Mouse (Mus musculus): Measurements from ENCODE around the gene Tnnc1.

The Tnnc1 gene

DNA sequence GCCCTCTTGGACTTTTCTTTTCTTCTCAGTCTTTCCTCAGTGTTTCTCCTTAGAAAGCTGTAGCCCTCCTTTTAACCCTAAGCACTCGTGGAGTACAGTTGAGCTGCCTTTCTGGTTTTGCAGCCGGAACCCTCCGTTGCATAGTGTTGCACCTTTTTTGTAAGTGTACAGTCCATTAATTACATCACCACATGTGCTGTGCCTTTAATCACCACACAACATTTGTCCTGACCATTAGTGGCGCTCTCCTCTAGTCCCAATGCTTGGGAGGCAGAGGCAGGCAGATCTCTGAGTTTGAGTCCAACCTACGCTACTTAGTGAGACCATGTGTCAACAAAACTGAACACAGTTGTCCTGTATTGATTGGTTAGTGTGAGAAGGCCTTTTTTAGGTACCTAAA, 44.0 kb downstream of the Tnnc1 start:
- no peak for DNase-seq (ENCODE audit: low spot score)

DNA sequence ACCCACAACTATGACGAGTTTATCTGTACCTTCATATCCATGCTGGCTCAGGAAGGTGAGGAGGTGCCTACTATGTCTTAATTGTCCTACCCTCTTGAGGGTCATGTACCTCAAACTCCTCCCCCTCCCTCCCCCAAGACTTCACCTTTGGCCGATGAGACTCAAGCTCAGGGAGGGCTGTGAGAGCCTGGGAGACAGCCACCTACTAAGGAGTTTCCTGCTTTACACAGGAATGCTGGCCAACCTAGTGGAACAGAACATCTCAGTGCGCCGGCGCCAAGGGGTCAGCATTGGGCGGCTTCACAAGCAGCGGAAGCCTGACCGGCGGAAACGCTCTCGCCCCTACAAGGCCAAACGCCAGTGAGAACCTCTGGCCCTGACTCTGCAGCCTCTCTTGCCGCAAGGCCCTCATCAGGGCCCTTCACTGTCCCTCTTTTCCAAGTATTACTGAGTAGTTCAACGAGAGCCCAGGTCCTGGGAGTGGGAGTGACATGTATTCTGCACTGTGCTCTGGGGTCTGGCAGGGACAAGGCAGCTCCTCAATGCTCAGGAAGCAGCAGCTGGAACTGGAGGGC, 50.5 kb downstream of the Tnnc1 start:
- DNase-seq (ENCODE audit: low spot score) = no peak

DNA sequence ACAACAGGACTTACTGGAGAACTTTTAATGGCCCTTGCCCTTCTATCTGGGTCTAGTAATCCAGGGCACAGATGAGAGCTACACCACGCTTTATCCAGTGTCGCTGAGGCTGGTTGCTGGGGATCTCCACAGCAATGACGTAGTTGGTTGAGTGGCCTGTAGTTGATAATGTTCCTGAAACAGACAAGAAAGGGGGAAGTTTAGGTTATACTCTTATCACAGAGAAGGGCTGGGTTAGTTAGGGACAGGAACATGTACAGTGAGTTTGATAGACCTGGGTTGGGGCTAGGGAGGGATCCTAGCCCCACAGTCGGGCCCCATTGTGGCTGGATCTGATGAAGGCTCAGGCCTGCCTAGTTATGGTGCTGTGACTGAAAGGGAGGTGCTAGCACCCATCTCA, 52.3 kb downstream of the Tnnc1 start:
- DNase-seq (ENCODE audit: low spot score) = no peak

DNA sequence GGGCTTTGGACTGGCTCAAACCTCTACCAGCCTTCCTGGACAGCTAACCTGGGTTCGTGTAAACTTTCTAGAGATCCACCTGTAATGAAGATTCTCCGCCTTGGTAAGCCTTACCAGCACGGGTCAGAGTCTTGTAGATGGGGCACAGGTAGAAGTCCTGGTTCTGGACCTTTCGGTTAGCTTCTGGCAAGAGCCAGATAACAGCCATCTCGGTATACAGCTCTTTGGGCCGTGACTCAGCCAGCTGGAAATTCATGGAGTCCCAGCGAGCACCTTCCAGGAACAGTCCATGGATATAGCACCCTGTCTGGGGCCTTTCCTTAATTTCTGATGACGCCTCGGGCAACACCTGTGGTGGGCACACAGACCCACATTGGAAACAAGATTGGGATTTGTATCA, 52.8 kb downstream of the Tnnc1 start:
- no peak for DNase-seq (ENCODE audit: low spot score)

Data from urinary bladder, postnatal 14 days (tissue).